ENCODE assay signal across 1 mouse cellular context in the genomic region with DNA sequence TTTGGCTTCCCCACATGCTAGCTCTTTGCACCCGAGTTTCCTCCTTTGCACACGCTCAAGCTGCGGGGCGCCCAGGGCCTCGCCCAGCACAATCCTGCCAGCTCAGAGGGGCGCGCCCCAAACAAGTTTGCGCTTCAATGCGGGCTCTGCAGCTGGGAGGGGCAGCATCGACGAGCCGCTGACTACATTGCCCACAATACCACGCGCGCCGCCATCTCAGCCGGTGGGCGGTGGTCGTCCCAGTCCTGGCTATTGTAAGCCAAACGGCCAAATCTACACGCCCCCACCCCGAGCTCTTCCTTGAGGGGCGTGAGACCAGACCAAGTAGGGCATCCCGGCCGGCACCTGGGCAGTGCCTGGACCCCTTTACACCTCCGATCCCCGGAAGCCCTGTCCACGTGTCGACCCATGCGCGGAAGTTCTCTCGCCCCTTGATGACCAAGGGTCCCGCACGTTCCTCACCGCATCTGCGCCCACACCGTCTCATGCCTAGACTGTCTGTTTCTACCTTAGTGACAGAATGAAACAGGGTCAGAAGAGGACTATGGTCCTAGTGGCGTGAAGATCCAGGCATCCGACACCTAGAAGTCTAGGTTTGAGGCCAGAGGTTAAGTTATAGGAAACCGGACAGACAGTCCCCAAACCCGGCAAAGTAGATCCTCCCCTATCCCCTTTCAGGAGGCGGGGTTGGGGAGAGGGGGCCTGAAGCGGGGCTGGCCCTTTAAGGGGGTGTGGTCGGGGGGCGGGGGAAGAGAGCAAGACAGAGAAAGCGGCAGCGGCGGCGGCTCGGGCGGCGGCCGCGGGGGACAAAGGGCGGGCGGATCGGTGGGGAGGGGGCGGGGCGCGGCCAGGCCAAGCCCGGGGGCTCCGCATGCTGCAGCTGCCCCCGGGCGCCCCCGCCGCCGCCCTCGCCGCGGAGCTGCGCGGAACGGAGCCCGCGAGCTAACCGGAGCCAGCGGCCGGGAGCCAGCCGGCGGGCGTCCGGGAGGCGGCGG.
TF ChIP-seq lines count a peak whose summit lies in the region.

TSS of gene Ppp1r14b (plus strand) at position 758 of the 995 bp plus-strand sequence.

TF ChIP-seq in MEL, 35 proteins besides CTCF, POLR2A, EP300 and RAD21 (continued from another document):
- TF ChIP-seq ZC3H11A (IDR thresholded peaks at IDR 0.05; ENCODE audit: low read depth, low read length) = no peak
